Mouse (Mus musculus) erythroid progenitor cell, adult 5-6 weeks (primary cell): ENCODE results near the gene C87499. TPM values are rescaled to one million over a fixed set of nuclear protein-coding genes. Genes with fewer than 3 reads are reported as not detected.

Source experiments
- ATAC-seq: replicated peaks from 2 replicates; pipeline ENCODE4 v1.8.0; 2016; ENCODE audit warnings: moderate number of reproducible peaks, mild to moderate bottlenecking, moderate TSS enrichment, inconsistent platforms; ENCODE audit not compliant: poor library complexity, low FRiP score, severe bottlenecking
- total RNA-seq, 2 experiments: library from RNA; stranded (forward) in 1 of 2; stranded (reverse) in 1 of 2; fragments of 150-400 nt in 1 of 2; fragments of 186-747, 209-891 nt in 1 of 2; gene quantifications; 2 replicates each; pipeline versions ENCODE4 v1.2.3 to v1.2.4; 2015 to 2017; ENCODE audit warnings: low replicate concordance in 2 of 2

Gene C87499
- total RNA-seq (2015; ENCODE audit: low replicate concordance) = not detected in 2 replicates
- total RNA-seq (2017; ENCODE audit: low replicate concordance) = not detected in 2 replicates

GRCm38 (mm10) chr4:88634311-88634710, at the start of gene C87499:
C87499 (minus strand) TSS chr4:88634411.
- no peak for ATAC-seq

DNA sequence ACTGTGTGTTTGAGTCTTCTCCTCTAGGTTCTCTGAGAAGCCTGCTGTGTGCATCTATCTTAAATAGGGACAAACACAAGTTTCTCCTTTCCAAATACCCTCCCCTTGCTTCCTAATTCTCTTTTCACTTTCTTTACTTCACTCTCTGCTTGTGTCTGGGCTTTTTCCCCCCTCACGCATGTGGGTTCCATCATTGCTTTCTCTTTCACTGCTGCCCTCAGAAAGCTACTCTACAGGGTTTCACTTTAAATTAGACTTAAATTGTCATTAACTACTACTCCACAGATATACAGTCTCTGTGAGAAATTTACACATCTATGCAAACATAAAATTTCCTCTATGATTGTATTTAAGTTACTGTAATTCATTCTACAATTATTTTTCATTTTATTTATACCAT, 49.6 kb upstream of the C87499 start, which contains the start of gene Ifna2:
Gene Ifna2 (minus strand): TSS at position 101 of the 400 bp plus-strand sequence.
- no peak for ATAC-seq

DNA sequence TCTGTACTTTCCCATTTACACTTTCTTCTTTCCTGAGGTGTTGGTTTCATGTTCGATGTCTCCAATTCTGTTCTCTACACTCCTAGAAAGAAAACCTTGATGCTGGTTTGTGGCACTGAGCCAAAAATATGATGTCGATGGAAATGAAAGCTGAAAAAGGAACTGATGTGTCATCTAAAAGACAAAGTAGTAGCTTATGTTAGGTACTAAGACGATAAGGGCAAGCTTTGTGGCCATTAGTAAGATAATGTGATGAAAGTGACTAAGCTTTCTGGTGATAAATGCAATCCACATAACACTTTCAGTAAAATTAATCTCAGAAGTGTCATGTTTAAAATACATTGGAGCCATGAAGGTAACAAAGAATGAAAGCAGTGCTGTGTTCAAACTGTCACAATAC, 47.1 kb upstream of the C87499 start:
- ATAC-seq = no peak

DNA sequence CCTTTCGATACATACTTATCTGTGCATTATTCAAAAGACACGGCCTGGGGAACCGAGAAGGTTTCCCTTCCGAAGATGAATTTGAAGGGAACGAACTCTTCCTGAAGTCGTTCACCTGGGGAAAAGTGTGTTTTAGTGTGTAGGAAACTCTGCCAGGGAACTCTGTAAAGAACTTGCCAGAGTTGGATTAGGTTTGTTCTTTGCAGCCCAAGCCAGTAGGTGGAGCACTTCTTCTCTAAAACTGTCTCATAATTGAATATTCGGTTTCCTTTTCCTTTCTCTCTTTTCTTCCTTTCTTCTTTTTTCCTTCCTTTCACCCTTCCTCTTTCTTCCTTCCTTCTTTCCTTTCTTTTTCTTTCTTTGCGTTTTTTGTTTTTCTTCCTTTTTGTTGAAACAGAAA, 46.2 kb upstream of the C87499 start:
- no peak for ATAC-seq

GRCm38 (mm10) chr4:88676824-88677223, 42.6 kb upstream of the C87499 start, which contains the start of gene Ifna16:
Ifna16 (minus strand) TSS chr4:88676924.
- ATAC-seq = no peak

- no peak for ATAC-seq
Measured at GRCm38 (mm10) chr4:88655461-88655860, 21.2 kb upstream of the C87499 start.

DNA sequence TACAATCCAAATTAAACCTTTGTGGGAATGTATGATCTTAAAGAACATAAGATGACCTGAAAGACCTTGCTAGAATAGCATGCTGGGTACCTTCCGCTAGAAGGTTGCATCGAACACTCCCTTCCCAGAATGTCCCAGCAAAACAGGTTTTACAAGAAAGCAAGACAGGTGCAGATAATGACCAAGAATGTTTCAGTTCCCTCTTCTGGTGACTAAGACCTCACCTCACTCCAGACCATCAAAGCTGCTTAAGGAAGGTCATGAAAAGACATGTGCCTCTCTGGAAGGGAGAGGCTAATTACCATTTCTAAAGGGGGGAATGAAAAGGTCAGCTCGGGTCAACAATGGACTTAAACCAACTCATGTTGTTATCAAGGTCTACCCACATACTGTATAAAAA, 19.4 kb upstream of the C87499 start:
- no peak for ATAC-seq

DNA sequence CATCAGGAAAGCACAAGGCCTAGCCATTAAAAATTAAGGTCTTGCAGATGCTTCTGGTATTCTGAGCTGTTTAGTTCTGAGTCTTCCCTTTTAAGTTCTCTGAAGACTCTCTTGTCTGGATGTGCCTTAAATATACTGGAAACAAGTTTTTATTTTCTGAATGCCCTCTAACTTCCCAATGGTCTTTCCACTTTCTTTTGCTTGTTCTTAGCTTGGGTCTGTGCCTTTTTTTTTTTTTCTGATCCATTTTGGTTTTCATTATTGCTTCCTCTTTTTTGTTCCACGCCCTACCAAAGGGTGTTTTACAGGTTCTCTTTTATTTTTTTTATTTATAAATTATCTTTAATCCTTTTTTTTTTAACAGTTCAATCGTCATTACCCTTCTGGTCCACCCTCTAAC, 10.1 kb upstream of the C87499 start, which contains the start of gene Ifna13:
Gene Ifna13 (minus strand): TSS at position 101 of the 400 bp plus-strand sequence.
- ATAC-seq = no peak

GRCm38 (mm10) chr4:88642526-88642925, 8.3 kb upstream of the C87499 start:
- ATAC-seq = no peak

GRCm38 (mm10) chr4:88641077-88641831, 7.0 kb upstream of the C87499 start:
- ATAC-seq = peak; percentile 98

- no peak for ATAC-seq
Measured at GRCm38 (mm10) chr4:88640704-88641076, 6.5 kb upstream of the C87499 start.

GRCm38 (mm10) chr4:88603276-88603675, 30.9 kb downstream of the C87499 start, which contains the start of gene Ifna12:
Ifna12 (minus strand) TSS chr4:88603376.
- ATAC-seq = no peak

- no peak for ATAC-seq
Measured at GRCm38 (mm10) chr4:88592285-88592684, 41.9 kb downstream of the C87499 start, which contains the start of gene Ifna9. Ifna9 (minus strand) TSS chr4:88592385.

Other genes starting within 250 kb of the C87499 start
Only the 30 nearest of the 33 such genes appear.
- gene Hacd4, start 195.5 kb downstream of the C87499 start, total RNA-seq (2015; ENCODE audit: low replicate concordance) = 4.2 and 10.1 TPM in 2 replicates
- 3.2 and 4.6 TPM in 2 replicates for gene Hacd4, start 195.5 kb downstream of the C87499 start, total RNA-seq (2017; ENCODE audit: low replicate concordance)
- not detected in 2 replicates for gene Ifnb1, start 111.6 kb downstream of the C87499 start, total RNA-seq (2015; ENCODE audit: low replicate concordance)
- not detected in 2 replicates for gene Ifnb1, start 111.6 kb downstream of the C87499 start, total RNA-seq (2017; ENCODE audit: low replicate concordance)
- gene Ifna15, start 76.2 kb downstream of the C87499 start, total RNA-seq (2015; ENCODE audit: low replicate concordance) = not detected in 2 replicates
- gene Ifna15, start 76.2 kb downstream of the C87499 start, total RNA-seq (2017; ENCODE audit: low replicate concordance) = not detected in 2 replicates
- gene Ifna14, start 62.6 kb downstream of the C87499 start, total RNA-seq (2015; ENCODE audit: low replicate concordance) = not detected in 2 replicates
- gene Ifna14, start 62.6 kb downstream of the C87499 start, total RNA-seq (2017; ENCODE audit: low replicate concordance) = not detected in 2 replicates
- not detected in 2 replicates for gene Ifna9, start 42.0 kb downstream of the C87499 start, total RNA-seq (2015; ENCODE audit: low replicate concordance)
- not detected in 2 replicates for gene Ifna9, start 42.0 kb downstream of the C87499 start, total RNA-seq (2017; ENCODE audit: low replicate concordance)
- gene Ifna12, start 31.0 kb downstream of the C87499 start, total RNA-seq (2015; ENCODE audit: low replicate concordance) = not detected in 2 replicates
- gene Ifna12, start 31.0 kb downstream of the C87499 start, total RNA-seq (2017; ENCODE audit: low replicate concordance) = not detected in 2 replicates
- not detected in 2 replicates for gene Ifna13, start 10.0 kb upstream of the C87499 start, total RNA-seq (2015; ENCODE audit: low replicate concordance)
- gene Ifna13, start 10.0 kb upstream of the C87499 start, total RNA-seq (2017; ENCODE audit: low replicate concordance) = not detected in 2 replicates
- gene Ifna16, start 42.5 kb upstream of the C87499 start, total RNA-seq (2015; ENCODE audit: low replicate concordance) = not detected in 2 replicates
- not detected in 2 replicates for gene Ifna16, start 42.5 kb upstream of the C87499 start, total RNA-seq (2017; ENCODE audit: low replicate concordance)
- gene Ifna2, start 49.5 kb upstream of the C87499 start, total RNA-seq (2015; ENCODE audit: low replicate concordance) = not detected in 2 replicates
- not detected in 2 replicates for gene Ifna2, start 49.5 kb upstream of the C87499 start, total RNA-seq (2017; ENCODE audit: low replicate concordance)
- gene Ifnab, start 56.9 kb upstream of the C87499 start, total RNA-seq (2015; ENCODE audit: low replicate concordance) = not detected in 2 replicates
- gene Ifnab, start 56.9 kb upstream of the C87499 start, total RNA-seq (2017; ENCODE audit: low replicate concordance) = not detected in 2 replicates
- gene Gm26566, start 87.4 kb upstream of the C87499 start, total RNA-seq (2015; ENCODE audit: low replicate concordance) = not detected in 2 replicates
- 0.51 TPM in 1 of 2 replicates, not detected in the other for gene Gm26566, start 87.4 kb upstream of the C87499 start, total RNA-seq (2017; ENCODE audit: low replicate concordance)
- 20.1 and 22.0 TPM in 2 replicates for gene Klhl9, start 88.1 kb upstream of the C87499 start, total RNA-seq (2015; ENCODE audit: low replicate concordance)
- gene Klhl9, start 88.1 kb upstream of the C87499 start, total RNA-seq (2017; ENCODE audit: low replicate concordance) = 21.1 and 31.8 TPM in 2 replicates
- gene Gm13271, start 120.5 kb upstream of the C87499 start, total RNA-seq (2015; ENCODE audit: low replicate concordance) = not detected in 2 replicates
- not detected in 2 replicates for gene Gm13271, start 120.5 kb upstream of the C87499 start, total RNA-seq (2017; ENCODE audit: low replicate concordance)
- not detected in 2 replicates for gene Gm13283, start 125.7 kb upstream of the C87499 start, total RNA-seq (2015; ENCODE audit: low replicate concordance)
- not detected in 2 replicates for gene Gm13283, start 125.7 kb upstream of the C87499 start, total RNA-seq (2017; ENCODE audit: low replicate concordance)
- gene Gm13290, start 139.4 kb upstream of the C87499 start, total RNA-seq (2015; ENCODE audit: low replicate concordance) = not detected in 2 replicates
- not detected in 2 replicates for gene Gm13290, start 139.4 kb upstream of the C87499 start, total RNA-seq (2017; ENCODE audit: low replicate concordance)
- not detected in 2 replicates for gene Gm13289, start 142.5 kb upstream of the C87499 start, total RNA-seq (2015; ENCODE audit: low replicate concordance)
- not detected in 2 replicates for gene Gm13289, start 142.5 kb upstream of the C87499 start, total RNA-seq (2017; ENCODE audit: low replicate concordance)
- gene Gm13272, start 145.4 kb upstream of the C87499 start, total RNA-seq (2015; ENCODE audit: low replicate concordance) = not detected in 2 replicates
- gene Gm13272, start 145.4 kb upstream of the C87499 start, total RNA-seq (2017; ENCODE audit: low replicate concordance) = not detected in 2 replicates
- gene Ifnz, start 147.7 kb upstream of the C87499 start, total RNA-seq (2015; ENCODE audit: low replicate concordance) = not detected in 2 replicates
- gene Ifnz, start 147.7 kb upstream of the C87499 start, total RNA-seq (2017; ENCODE audit: low replicate concordance) = not detected in 2 replicates
- not detected in 2 replicates for gene Gm13276, start 151.3 kb upstream of the C87499 start, total RNA-seq (2015; ENCODE audit: low replicate concordance)
- not detected in 2 replicates for gene Gm13276, start 151.3 kb upstream of the C87499 start, total RNA-seq (2017; ENCODE audit: low replicate concordance)
- not detected in 2 replicates for gene Gm13277, start 154.2 kb upstream of the C87499 start, total RNA-seq (2015; ENCODE audit: low replicate concordance)
- not detected in 2 replicates for gene Gm13277, start 154.2 kb upstream of the C87499 start, total RNA-seq (2017; ENCODE audit: low replicate concordance)
- not detected in 2 replicates for gene Gm13278, start 157.1 kb upstream of the C87499 start, total RNA-seq (2015; ENCODE audit: low replicate concordance)
- gene Gm13278, start 157.1 kb upstream of the C87499 start, total RNA-seq (2017; ENCODE audit: low replicate concordance) = not detected in 2 replicates
- not detected in 2 replicates for gene Gm13275, start 160.1 kb upstream of the C87499 start, total RNA-seq (2015; ENCODE audit: low replicate concordance)
- not detected in 2 replicates for gene Gm13275, start 160.1 kb upstream of the C87499 start, total RNA-seq (2017; ENCODE audit: low replicate concordance)
- gene Gm13279, start 163.0 kb upstream of the C87499 start, total RNA-seq (2015; ENCODE audit: low replicate concordance) = not detected in 2 replicates
- gene Gm13279, start 163.0 kb upstream of the C87499 start, total RNA-seq (2017; ENCODE audit: low replicate concordance) = not detected in 2 replicates
- not detected in 2 replicates for gene Gm13285, start 165.3 kb upstream of the C87499 start, total RNA-seq (2015; ENCODE audit: low replicate concordance)
- not detected in 2 replicates for gene Gm13285, start 165.3 kb upstream of the C87499 start, total RNA-seq (2017; ENCODE audit: low replicate concordance)
- gene Gm13287, start 168.8 kb upstream of the C87499 start, total RNA-seq (2015; ENCODE audit: low replicate concordance) = not detected in 2 replicates
- not detected in 2 replicates for gene Gm13287, start 168.8 kb upstream of the C87499 start, total RNA-seq (2017; ENCODE audit: low replicate concordance)
- not detected in 2 replicates for gene Gm13288, start 171.1 kb upstream of the C87499 start, total RNA-seq (2015; ENCODE audit: low replicate concordance)
- not detected in 2 replicates for gene Gm13288, start 171.1 kb upstream of the C87499 start, total RNA-seq (2017; ENCODE audit: low replicate concordance)
- not detected in 2 replicates for gene Ifna7, start 181.8 kb upstream of the C87499 start, total RNA-seq (2015; ENCODE audit: low replicate concordance)
- not detected in 2 replicates for gene Ifna7, start 181.8 kb upstream of the C87499 start, total RNA-seq (2017; ENCODE audit: low replicate concordance)
- gene Ifna11, start 185.5 kb upstream of the C87499 start, total RNA-seq (2015; ENCODE audit: low replicate concordance) = not detected in 2 replicates
- gene Ifna11, start 185.5 kb upstream of the C87499 start, total RNA-seq (2017; ENCODE audit: low replicate concordance) = not detected in 2 replicates
- gene Ifna6, start 193.0 kb upstream of the C87499 start, total RNA-seq (2015; ENCODE audit: low replicate concordance) = not detected in 2 replicates
- gene Ifna6, start 193.0 kb upstream of the C87499 start, total RNA-seq (2017; ENCODE audit: low replicate concordance) = not detected in 2 replicates
- not detected in 2 replicates for gene Ifna5, start 201.1 kb upstream of the C87499 start, total RNA-seq (2015; ENCODE audit: low replicate concordance)
- not detected in 2 replicates for gene Ifna5, start 201.1 kb upstream of the C87499 start, total RNA-seq (2017; ENCODE audit: low replicate concordance)